Mouse (Mus musculus): Measurements from ENCODE around the gene Rps3. TPM values are rescaled to one million over a fixed set of nuclear protein-coding genes. Genes with fewer than 3 reads are reported as not detected.

Gene Rps3
- 459 and 490 TPM in 2 replicates for polyA plus RNA-seq (2016; fragmentation: Nextera tagmentation; extraction: Ambion mirVana)

GRCm38 (mm10) chr7:99483271-99483923 is at the start of gene Rps3:
TSS of gene Rps3 (minus strand) at chr7:99483738.
- peak within 1 kb of the TSS; percentile 89 for H3K9ac ChIP-seq
- ATAC-seq (ENCODE audit: insufficient number of reproducible peaks, low FRiP score), result peak; percentile 96
- H3K4me2 ChIP-seq, result peak within 1 kb of the TSS; percentile 96
- H3K9me3 ChIP-seq (replicated peaks), result no peaks in the 10 kb centered on the region
- under 1% methylated on average over 45 of the region's 45 CpGs for WGBS
- peaks cover 42% of the 10 kb centered on the region for H3K4me1 ChIP-seq (replicated peaks)
- peak within 1 kb of the TSS; percentile 75 for H3K4me3 ChIP-seq
- peaks cover 41% of the 10 kb centered on the region for H3K36me3 ChIP-seq
- H3K27ac ChIP-seq (ENCODE audit: poor library complexity, severe bottlenecking), result peak within 1 kb of the TSS; percentile 83
- H3K27me3 ChIP-seq (replicated peaks), result no peaks in the 10 kb centered on the region

GRCm38 (mm10) chr7:99532526-99532925 is 49.0 kb upstream of the Rps3 start:
- Histone ChIP-seq H3K9me3 (replicated peaks) (no peaks in the 10 kb centered on the region), H3K4me3 (no peak overlapping the region), H3K9ac (no peak overlapping the region), H3K4me2 (no peak overlapping the region), H3K27me3 (replicated peaks) (no peaks in the 10 kb centered on the region), H3K27ac (ENCODE audit: poor library complexity, severe bottlenecking) (no peak overlapping the region), H3K4me1 (replicated peaks) (peaks cover 36% of the 10 kb centered on the region), H3K36me3 (no peaks in the 10 kb centered on the region)
- 71% methylated on average over 4 of the region's 4 CpGs for WGBS
- ATAC-seq (ENCODE audit: insufficient number of reproducible peaks, low FRiP score), result no peak

GRCm38 (mm10) chr7:99531408-99531970 is 48.0 kb upstream of the Rps3 start:
- no peaks in the 10 kb centered on the region for H3K27me3 ChIP-seq (replicated peaks)
- H3K4me1 ChIP-seq (replicated peaks), result peaks cover 25% of the 10 kb centered on the region
- no peak overlapping the region for H3K4me3 ChIP-seq
- no peak overlapping the region for H3K27ac ChIP-seq (ENCODE audit: poor library complexity, severe bottlenecking)
- WGBS, result 75% methylated on average over 3 of the region's 3 CpGs
- H3K4me2 ChIP-seq, result no peak overlapping the region
- no peaks in the 10 kb centered on the region for H3K9me3 ChIP-seq (replicated peaks)
- no peaks in the 10 kb centered on the region for H3K36me3 ChIP-seq
- H3K9ac ChIP-seq, result no peak overlapping the region
- ATAC-seq (ENCODE audit: insufficient number of reproducible peaks, low FRiP score), result no peak

GRCm38 (mm10) chr7:99529410-99529809 is 45.9 kb upstream of the Rps3 start:
- Histone ChIP-seq H3K4me3 (no peak overlapping the region), H3K9ac (no peak overlapping the region), H3K4me2 (no peak overlapping the region), H3K9me3 (replicated peaks) (no peaks in the 10 kb centered on the region), H3K36me3 (no peaks in the 10 kb centered on the region), H3K4me1 (replicated peaks) (peaks cover 16% of the 10 kb centered on the region), H3K27me3 (replicated peaks) (no peaks in the 10 kb centered on the region), H3K27ac (ENCODE audit: poor library complexity, severe bottlenecking) (no peak overlapping the region)
- 42% methylated on average over 5 of the region's 5 CpGs for WGBS
- ATAC-seq (ENCODE audit: insufficient number of reproducible peaks, low FRiP score), result no peak

GRCm38 (mm10) chr7:99528547-99528946 is 45.0 kb upstream of the Rps3 start:
- no peak for ATAC-seq (ENCODE audit: insufficient number of reproducible peaks, low FRiP score)
- no peak overlapping the region for H3K9ac ChIP-seq
- H3K27ac ChIP-seq (ENCODE audit: poor library complexity, severe bottlenecking), result no peak overlapping the region
- H3K4me1 ChIP-seq (replicated peaks), result peaks cover 15% of the 10 kb centered on the region
- H3K4me2 ChIP-seq, result no peak overlapping the region
- H3K9me3 ChIP-seq (replicated peaks), result no peaks in the 10 kb centered on the region
- no peaks in the 10 kb centered on the region for H3K27me3 ChIP-seq (replicated peaks)
- H3K4me3 ChIP-seq, result no peak overlapping the region
- no peaks in the 10 kb centered on the region for H3K36me3 ChIP-seq
- WGBS, result 22% methylated on average over 2 of the region's 2 CpGs

GRCm38 (mm10) chr7:99523837-99524236 is 40.3 kb upstream of the Rps3 start:
- ATAC-seq (ENCODE audit: insufficient number of reproducible peaks, low FRiP score), result no peak
- Histone ChIP-seq H3K36me3 (no peaks in the 10 kb centered on the region), H3K9ac (no peak overlapping the region), H3K9me3 (replicated peaks) (no peaks in the 10 kb centered on the region), H3K4me1 (replicated peaks) (peaks cover 10% of the 10 kb centered on the region; the same call in 1 of the 2 replicates), H3K4me3 (no peak overlapping the region), H3K4me2 (no peak overlapping the region), H3K27ac (ENCODE audit: poor library complexity, severe bottlenecking) (no peak overlapping the region), H3K27me3 (replicated peaks) (no peaks in the 10 kb centered on the region)
- WGBS, result 85% methylated on average over 1 of the region's 1 CpGs

- WGBS, result 64% methylated on average over 8 of the region's 8 CpGs
- no peak overlapping the region for H3K4me2 ChIP-seq
Observed at GRCm38 (mm10) chr7:99523121-99523520, 39.6 kb upstream of the Rps3 start.

GRCm38 (mm10) chr7:99518954-99519644 is 35.6 kb upstream of the Rps3 start:
- Histone ChIP-seq H3K9ac (no peak overlapping the region), H3K36me3 (no peaks in the 10 kb centered on the region), H3K4me2 (no peak overlapping the region), H3K9me3 (replicated peaks) (no peaks in the 10 kb centered on the region), H3K27me3 (replicated peaks) (no peaks in the 10 kb centered on the region), H3K4me3 (no peak overlapping the region), H3K27ac (ENCODE audit: poor library complexity, severe bottlenecking) (no peak overlapping the region), H3K4me1 (replicated peaks) (peaks cover 15% of the 10 kb centered on the region)
- 59% methylated on average over 4 of the region's 4 CpGs for WGBS
- ATAC-seq (ENCODE audit: insufficient number of reproducible peaks, low FRiP score), result no peak

More at GRCm38 (mm10) chr7:99523121-99523520, 39.6 kb upstream of the Rps3 start:
- no peak for ATAC-seq (ENCODE audit: insufficient number of reproducible peaks, low FRiP score)
- no peak overlapping the region for H3K27ac ChIP-seq (ENCODE audit: poor library complexity, severe bottlenecking)
- no peaks in the 10 kb centered on the region for H3K27me3 ChIP-seq (replicated peaks)
- H3K4me1 ChIP-seq (replicated peaks), result peaks cover 4% of the 10 kb centered on the region; the same call in 1 of the 2 replicates
- no peak overlapping the region for H3K9ac ChIP-seq
- H3K9me3 ChIP-seq (replicated peaks), result no peaks in the 10 kb centered on the region
- no peak overlapping the region for H3K4me3 ChIP-seq
- H3K36me3 ChIP-seq, result no peaks in the 10 kb centered on the region

GRCm38 (mm10) chr7:99516814-99517157 is 33.2 kb upstream of the Rps3 start:
- H3K4me3 ChIP-seq, result no peak overlapping the region
- peak; percentile 84 for ATAC-seq (ENCODE audit: insufficient number of reproducible peaks, low FRiP score)
- H3K9me3 ChIP-seq (replicated peaks), result no peaks in the 10 kb centered on the region
- no peaks in the 10 kb centered on the region for H3K27me3 ChIP-seq (replicated peaks)
- H3K36me3 ChIP-seq, result no peaks in the 10 kb centered on the region
- H3K27ac ChIP-seq (ENCODE audit: poor library complexity, severe bottlenecking), result peak overlapping the region; percentile 63
- 24% methylated on average over 3 of the region's 3 CpGs for WGBS
- 0 out of 2 replicates have a peak overlapping the region, but pooled peaks have one; percentile 1 for H3K4me2 ChIP-seq
- H3K9ac ChIP-seq, result no peak overlapping the region
- H3K4me1 ChIP-seq (replicated peaks), result peaks cover 15% of the 10 kb centered on the region

- 0 out of 2 replicates have a peak overlapping the region, but pooled peaks have one; percentile 1 for H3K4me2 ChIP-seq
- ATAC-seq (ENCODE audit: insufficient number of reproducible peaks, low FRiP score), result peak; percentile 56; the same call in 1 of the 2 replicates
- peak overlapping the region; percentile 63 for H3K27ac ChIP-seq (ENCODE audit: poor library complexity, severe bottlenecking)
- H3K27me3 ChIP-seq (replicated peaks), result no peaks in the 10 kb centered on the region
- peaks cover 15% of the 10 kb centered on the region for H3K4me1 ChIP-seq (replicated peaks)
- H3K9ac ChIP-seq, result no peak overlapping the region
- H3K36me3 ChIP-seq, result no peaks in the 10 kb centered on the region
- no peaks in the 10 kb centered on the region for H3K9me3 ChIP-seq (replicated peaks)
- no peak overlapping the region for H3K4me3 ChIP-seq
- WGBS, result 53% methylated on average over 9 of the region's 9 CpGs
Observed at GRCm38 (mm10) chr7:99516092-99516813, 32.7 kb upstream of the Rps3 start.

- Histone ChIP-seq H3K9ac (peak overlapping the region; percentile 9; the same call in 1 of the 2 replicates), H3K4me3 (no peak overlapping the region), H3K9me3 (replicated peaks) (peaks cover 9% of the 10 kb centered on the region; the same call in 1 of the 2 replicates), H3K27ac (ENCODE audit: poor library complexity, severe bottlenecking) (no peak overlapping the region), H3K36me3 (no peaks in the 10 kb centered on the region), H3K27me3 (replicated peaks) (no peaks in the 10 kb centered on the region), H3K4me2 (peak overlapping the region; percentile 47), H3K4me1 (replicated peaks) (peaks cover 8% of the 10 kb centered on the region)
- WGBS, result 7% methylated on average over 8 of the region's 8 CpGs
- ATAC-seq (ENCODE audit: insufficient number of reproducible peaks, low FRiP score), result no peak
Observed at GRCm38 (mm10) chr7:99510087-99510501, 26.6 kb upstream of the Rps3 start.
